ENCODE assay signal across 10 mouse cellular contexts in genomic region chr2:128278124-128278432, GRCm38 (mm10).
DNase-seq lines count a peak whose midpoint lies in the region; ATAC-seq and TF ChIP-seq lines count a peak whose summit lies in the region.
"Had no signal": no experiment of that assay in that cellular context is flagged by ENCODE, and none has a peak within 500 bp of the region (broad histone marks: within the 10 kb centered on the region; RNA-seq: fewer than 3 reads in every experiment).

No protein-coding gene starts in this region.

- no peaks in the 10 kb centered on the region for H3K36me3 ChIP-seq in kidney, embryonic 15.5 days
- no peaks in the 10 kb centered on the region for H3K36me3 ChIP-seq in forebrain, postnatal 0 days (ENCODE audit: insufficient read depth)
- no peaks in the 10 kb centered on the region for H3K36me3 ChIP-seq in intestine, postnatal 0 days (ENCODE audit: control insufficient read depth, insufficient read depth)
- no peaks in the 10 kb centered on the region for H3K36me3 ChIP-seq in kidney, embryonic 16.5 days (ENCODE audit: insufficient read depth, low read length)

- H3K4me1 ChIP-seq in kidney, embryonic 15.5 days, result peaks cover 33% of the 10 kb centered on the region
- no peaks in the 10 kb centered on the region for H3K4me1 ChIP-seq in forebrain, postnatal 0 days (ENCODE audit: insufficient read depth)
- H3K4me1 ChIP-seq in intestine, postnatal 0 days (replicated peaks; ENCODE audit: control insufficient read depth, insufficient read depth, low read length), result peaks cover 8% of the 10 kb centered on the region; the same call in 1 of the 2 replicates
- H3K4me1 ChIP-seq in kidney, embryonic 16.5 days (ENCODE audit: insufficient read depth, low read length), result peaks cover 16% of the 10 kb centered on the region

- H3K4me3 ChIP-seq in kidney, embryonic 15.5 days (replicated peaks), result no peak overlapping the region
- H3K4me3 ChIP-seq in forebrain, postnatal 0 days (ENCODE audit: low read depth, low read length), result no peak overlapping the region
- H3K4me3 ChIP-seq in intestine, postnatal 0 days (ENCODE audit: low read depth, low read length), result no peak overlapping the region
- H3K4me3 ChIP-seq in kidney, embryonic 16.5 days (ENCODE audit: low read length), result no peak overlapping the region

- H3K27ac ChIP-seq in kidney, embryonic 15.5 days, result peak overlapping the region; percentile 60; the same call in 1 of the 2 replicates
- H3K27ac ChIP-seq in forebrain, postnatal 0 days (ENCODE audit: low read depth, low read length), result no peak overlapping the region; the same call in 1 of the 2 replicates
- H3K27ac ChIP-seq in intestine, postnatal 0 days (ENCODE audit: low read depth, low read length), result no peak overlapping the region
- H3K27ac ChIP-seq in kidney, embryonic 16.5 days (ENCODE audit: low read length), result no peak overlapping the region
- H3K27ac ChIP-seq: layer of hippocampus, adult 2 months had no signal

- H3K9ac ChIP-seq in kidney, embryonic 15.5 days, result no peak overlapping the region
- no peak overlapping the region for H3K9ac ChIP-seq in forebrain, postnatal 0 days
- no peak overlapping the region for H3K9ac ChIP-seq in intestine, postnatal 0 days (ENCODE audit: low read depth, low read length)
- no peak overlapping the region for H3K9ac ChIP-seq in kidney, embryonic 16.5 days (replicated peaks; ENCODE audit: low read length)

- H3K4me2 ChIP-seq in kidney, embryonic 15.5 days, result peak overlapping the region; percentile 42; the same call in 1 of the 2 replicates
- H3K4me2 ChIP-seq in forebrain, postnatal 0 days (ENCODE audit: low read depth), result peak overlapping the region; percentile 45; the same call in 1 of the 2 replicates
- no peak overlapping the region for H3K4me2 ChIP-seq in intestine, postnatal 0 days (replicated peaks; ENCODE audit: low read depth)
- H3K4me2 ChIP-seq in kidney, embryonic 16.5 days (replicated peaks; ENCODE audit: low read depth, low read length), result no peak overlapping the region

- no peaks in the 10 kb centered on the region for H3K27me3 ChIP-seq in kidney, embryonic 15.5 days
- H3K27me3 ChIP-seq in forebrain, postnatal 0 days (ENCODE audit: insufficient read depth, low read length), result no peaks in the 10 kb centered on the region
- no peaks in the 10 kb centered on the region for H3K27me3 ChIP-seq in intestine, postnatal 0 days (replicated peaks; ENCODE audit: control insufficient read depth, insufficient read depth, low read length)
- no peaks in the 10 kb centered on the region for H3K27me3 ChIP-seq in kidney, embryonic 16.5 days (ENCODE audit: insufficient read depth, low read length)

- ATAC-seq in kidney, embryonic 15.5 days (replicated peaks; ENCODE audit: low FRiP score), result no peak
- peak; percentile 47; the same call in 1 of the 2 replicates for ATAC-seq in forebrain, postnatal 0 days
- no peak for ATAC-seq in intestine, postnatal 0 days
- ATAC-seq in kidney, embryonic 16.5 days (ENCODE audit: low FRiP score, low TSS enrichment), result no peak

- no peak for TF ChIP-seq CTCF in brain, embryonic 14.5 days (IDR thresholded peaks at IDR 0.05; ENCODE audit: borderline replicate concordance, extremely low read depth, insufficient read depth, insufficient read length)
- no peak for TF ChIP-seq CTCF in forebrain, postnatal 0 days (IDR thresholded peaks at IDR 0.05; ENCODE audit: low read depth)
- no peak for TF ChIP-seq CTCF in intestine, postnatal 0 days (IDR thresholded peaks at IDR 0.05; ENCODE audit: low read depth)

- no peak for TF ChIP-seq POLR2A in brain, embryonic 14.5 days (IDR thresholded peaks at IDR 0.05; ENCODE audit: borderline replicate concordance, extremely low read depth, insufficient read depth, insufficient read length, poor library complexity, severe bottlenecking)

- no peaks in the 10 kb centered on the region for H3K9me3 ChIP-seq in kidney, embryonic 15.5 days (replicated peaks)
- no peaks in the 10 kb centered on the region for H3K9me3 ChIP-seq in forebrain, postnatal 0 days (ENCODE audit: low read length)
- no peaks in the 10 kb centered on the region for H3K9me3 ChIP-seq in intestine, postnatal 0 days (ENCODE audit: control insufficient read depth)
- no peaks in the 10 kb centered on the region for H3K9me3 ChIP-seq in kidney, embryonic 16.5 days (ENCODE audit: low read length)

- no peak for DNase-seq in kidney, adult 11 months
- peak; percentile 74 for DNase-seq in brain, embryonic 14.5 days (ENCODE audit: low read depth)
- DNase-seq in cerebellum, postnatal 10 days, result peak; percentile 90 to 94
- peak; percentile 29 for DNase-seq in forebrain, postnatal 0 days
- DNase-seq in urinary bladder, adult 18-20 months (ENCODE audit: low spot score in 2 of 2), result no peak
- DNase-seq: thymus, postnatal 25 days had no signal

- 77% methylated on average over 5 of the region's 5 CpGs for WGBS in kidney, embryonic 15.5 days
- WGBS in forebrain, postnatal 0 days, result 22% methylated on average over 5 of the region's 5 CpGs
- WGBS in intestine, postnatal 0 days, result 84% methylated on average over 5 of the region's 5 CpGs
- WGBS in kidney, embryonic 16.5 days, result 77% methylated on average over 5 of the region's 5 CpGs

Comparison
In these comparisons a context has a peak if more than half of its experiments do, and no peak if none do; other contexts are left out.
1. H3K4me2 ChIP-seq: peak in kidney, embryonic 15.5 days (single experiment) and forebrain, postnatal 0 days (single experiment); none in intestine, postnatal 0 days (single experiment) and kidney, embryonic 16.5 days (single experiment).
2. DNase-seq: peak in brain, embryonic 14.5 days (single experiment), cerebellum, postnatal 10 days (2 of 2) and forebrain, postnatal 0 days (single experiment); none in kidney, adult 11 months (single experiment) and urinary bladder, adult 18-20 months (0 of 2).